Mouse (Mus musculus): ENCODE measurements around the gene Ngb.

Ngb gene

DNA sequence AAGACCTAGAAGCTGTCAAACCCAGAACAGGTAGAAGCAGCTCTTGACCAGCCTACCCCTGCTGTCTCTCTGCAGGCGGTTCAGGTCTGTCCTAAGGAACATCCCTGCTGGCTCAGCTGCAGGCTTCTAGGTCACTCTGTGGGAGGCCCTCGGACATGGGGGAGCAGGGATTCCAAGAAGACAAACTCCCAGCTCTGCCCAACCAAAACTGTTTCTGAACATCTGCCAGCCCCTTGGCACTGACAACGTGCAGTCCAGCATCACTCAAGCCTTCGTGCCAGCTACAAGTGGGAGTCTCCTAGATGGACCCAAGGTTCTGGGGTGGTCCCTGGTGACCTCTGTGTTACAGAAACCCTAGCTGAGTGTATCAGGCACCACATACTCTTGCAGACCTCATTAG, 9.1 kb downstream of the Ngb start:
- DNase-seq (ENCODE audit: low read depth, low spot score), result no peak

GRCm38 (mm10) chr12:87091916-87092315, 10.4 kb downstream of the Ngb start:
- DNase-seq (ENCODE audit: low read depth, low spot score), result no peak

DNA sequence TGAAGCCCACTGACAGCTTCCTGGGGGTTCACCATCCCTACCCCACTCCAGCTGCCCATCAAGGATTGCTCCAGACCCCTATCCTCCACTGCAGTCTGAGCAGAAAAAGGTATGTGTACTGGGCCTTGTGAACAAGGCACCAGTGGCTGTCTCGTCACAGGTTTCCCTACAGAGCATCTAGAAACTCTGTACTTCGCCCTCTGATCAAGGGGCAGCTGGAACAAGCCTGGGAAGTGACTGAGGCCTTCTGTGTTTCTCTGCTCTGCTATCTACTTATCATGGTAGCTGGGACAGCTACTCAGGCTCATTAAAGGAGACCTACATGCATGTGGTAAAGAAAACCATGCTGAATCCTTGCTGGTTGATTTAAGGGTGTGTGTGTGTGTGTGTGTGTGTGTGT, 12.6 kb downstream of the Ngb start:
- DNase-seq (ENCODE audit: low read depth, low spot score), result no peak

- no peak for DNase-seq (ENCODE audit: low read depth, low spot score)
Measured at GRCm38 (mm10) chr12:87089255-87089654, 13.1 kb downstream of the Ngb start.

DNA sequence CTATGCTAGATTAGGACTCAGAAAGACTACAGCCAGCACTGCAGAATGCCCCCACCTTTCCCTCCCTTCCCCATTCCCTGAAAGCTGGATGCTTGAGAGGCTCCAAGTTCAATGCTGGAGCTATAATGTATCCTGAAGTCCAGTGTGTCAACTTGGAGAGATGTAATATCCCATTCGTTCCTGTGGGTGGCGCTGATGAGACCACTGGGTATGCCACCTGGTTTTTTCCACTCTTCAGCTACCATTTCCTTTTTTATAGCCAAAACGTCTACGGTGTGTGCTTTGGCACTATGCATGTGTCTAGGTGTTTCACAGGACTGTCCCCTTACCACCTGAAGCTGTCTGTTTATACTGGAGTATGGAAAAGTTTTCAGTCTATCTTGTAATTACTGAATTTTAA, 14.0 kb downstream of the Ngb start:
- DNase-seq (ENCODE audit: low read depth, low spot score), result peak; percentile 75

GRCm38 (mm10) chr12:87087236-87087635, 15.1 kb downstream of the Ngb start:
- DNase-seq (ENCODE audit: low read depth, low spot score), result peak; percentile 51

DNA sequence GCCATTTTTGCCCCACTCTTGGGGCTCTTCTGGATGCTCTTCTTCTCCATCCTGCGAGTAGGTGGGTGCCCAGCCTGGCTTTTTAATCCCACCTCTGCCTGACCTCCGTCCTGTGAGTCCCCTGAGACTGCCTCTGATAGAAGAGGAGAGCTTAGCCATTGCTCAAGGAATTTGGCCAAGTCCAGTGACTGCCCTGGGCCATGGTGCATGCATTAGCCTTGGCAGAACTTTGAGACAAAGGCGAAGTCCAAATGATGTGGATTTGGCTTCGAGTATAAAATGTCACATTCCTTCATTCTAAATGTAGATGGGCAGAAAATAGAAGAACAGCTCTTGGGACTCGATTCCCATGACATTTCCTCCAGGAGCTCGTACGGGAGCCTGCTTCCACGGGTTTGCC, 19.5 kb downstream of the Ngb start:
- DNase-seq (ENCODE audit: low read depth, low spot score), result no peak

DNA sequence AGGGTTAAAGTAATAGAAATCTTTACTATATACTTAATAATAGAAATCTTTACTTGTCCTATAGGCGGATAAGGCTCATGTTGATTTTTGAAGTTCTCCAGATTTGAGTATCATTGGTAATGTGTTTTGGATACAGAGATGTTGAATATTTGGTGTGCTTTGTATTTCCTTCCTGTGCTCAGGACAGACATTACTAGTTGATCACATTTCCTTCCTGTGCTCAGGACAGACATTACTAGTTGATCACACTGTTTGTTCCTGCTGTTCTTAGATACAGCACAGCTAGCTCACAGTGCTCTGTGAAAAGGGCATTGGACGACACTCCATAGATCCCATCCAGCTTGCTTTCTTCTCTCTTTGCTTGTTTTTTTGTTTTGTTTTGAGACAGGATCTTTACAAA, 25.7 kb downstream of the Ngb start:
- peak; percentile 26 for DNase-seq (ENCODE audit: low read depth, low spot score)

DNA sequence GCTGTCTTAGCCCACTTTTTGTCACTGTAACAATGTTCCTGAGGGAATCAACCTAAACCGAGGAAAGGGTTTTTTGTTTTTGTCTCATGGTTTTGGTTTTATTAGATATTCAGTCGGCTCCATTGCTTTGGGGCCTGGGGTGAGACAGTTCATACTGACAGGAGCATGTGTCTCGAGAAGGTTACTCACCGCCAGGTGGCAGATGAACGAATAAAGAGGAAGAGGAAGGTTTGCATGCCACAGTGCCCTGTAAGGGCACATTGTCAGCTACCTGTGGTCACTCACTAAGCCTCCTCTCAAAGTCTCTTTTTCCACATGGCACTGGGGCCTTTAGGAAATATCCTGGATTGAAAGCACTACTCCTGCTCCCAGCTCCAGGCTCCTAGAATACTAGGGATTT, 31.8 kb downstream of the Ngb start:
- no peak for DNase-seq (ENCODE audit: low read depth, low spot score)

DNA sequence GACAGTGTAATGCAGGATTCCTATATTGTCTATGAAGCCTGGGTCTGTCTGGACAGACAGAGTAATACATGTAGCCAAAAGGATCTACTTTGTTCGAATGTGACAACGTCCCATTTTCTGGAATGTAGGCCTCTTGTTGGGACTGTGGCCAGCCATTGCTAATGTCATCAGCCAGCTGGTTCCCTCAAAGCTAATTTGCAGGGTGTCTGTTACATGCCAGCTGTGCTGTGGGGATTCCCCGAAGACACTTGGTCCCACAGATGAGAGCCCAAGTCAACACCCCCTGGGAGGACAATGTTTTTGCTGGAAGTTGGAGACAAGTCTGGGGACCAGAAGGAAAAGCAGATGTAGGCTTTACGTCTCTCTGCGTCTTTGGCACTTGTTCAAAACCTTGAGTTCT, 35.9 kb downstream of the Ngb start:
- DNase-seq (ENCODE audit: low read depth, low spot score), result no peak

DNA sequence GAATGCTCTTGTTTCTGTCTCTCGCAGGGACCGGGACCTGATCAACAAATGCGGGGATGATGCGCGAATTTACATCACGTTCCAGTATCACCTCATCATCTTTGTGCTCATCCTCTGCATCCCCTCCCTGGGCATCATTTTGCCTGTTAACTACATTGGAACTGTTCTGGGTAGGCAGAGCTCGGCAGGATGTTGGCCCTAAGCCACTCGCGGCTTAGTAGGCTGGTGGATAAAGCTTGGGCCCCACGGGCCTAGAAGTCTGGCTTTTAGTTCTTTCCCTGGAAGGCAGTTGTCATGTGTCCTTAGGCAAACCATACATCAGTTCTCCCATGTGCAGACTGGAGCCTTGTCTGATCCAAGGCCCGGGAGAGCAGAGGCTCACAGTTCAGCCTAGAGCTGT, 36.9 kb downstream of the Ngb start:
- DNase-seq (ENCODE audit: low read depth, low spot score), result no peak

DNA sequence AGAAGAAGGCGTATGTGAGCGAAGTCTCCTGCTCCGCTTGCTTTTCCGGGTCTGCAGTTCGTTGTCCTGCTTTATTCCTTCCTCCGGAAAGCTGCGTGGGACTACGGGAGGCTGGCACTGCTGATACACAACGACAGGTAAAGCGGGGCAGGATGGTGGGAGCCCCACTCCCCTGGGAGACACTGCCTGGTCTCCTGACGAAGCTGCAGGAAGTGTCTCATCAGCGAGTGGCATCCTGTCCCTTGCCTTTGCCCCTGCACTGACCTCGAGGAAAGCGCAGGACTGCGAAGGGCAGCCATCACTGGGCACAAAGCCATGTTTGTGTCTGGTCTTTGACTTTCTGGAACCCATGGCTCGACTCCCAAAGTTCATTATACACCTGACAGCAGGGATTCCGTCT, 45.3 kb downstream of the Ngb start:
- DNase-seq (ENCODE audit: low read depth, low spot score), result no peak

DNA sequence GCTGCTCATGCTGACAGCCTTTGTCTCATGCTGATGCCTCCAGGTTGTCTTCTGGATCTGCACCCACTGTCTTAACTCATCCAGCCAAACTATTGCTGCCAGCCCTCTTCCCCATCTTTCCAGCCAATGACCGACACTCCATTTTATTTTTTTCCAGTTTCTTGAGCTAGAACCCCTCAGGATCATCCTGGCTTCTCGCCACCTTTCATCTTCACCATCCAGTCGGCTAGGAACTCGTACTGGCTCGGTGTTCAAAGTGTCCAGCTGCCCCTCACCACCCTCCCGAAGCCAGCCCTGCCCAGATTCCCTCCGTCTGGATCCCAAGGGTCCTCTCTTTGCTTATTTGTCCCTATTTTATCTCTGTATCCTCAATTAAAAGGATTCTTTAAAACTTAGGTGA, 47.5 kb downstream of the Ngb start:
- no peak for DNase-seq (ENCODE audit: low read depth, low spot score)

DNA sequence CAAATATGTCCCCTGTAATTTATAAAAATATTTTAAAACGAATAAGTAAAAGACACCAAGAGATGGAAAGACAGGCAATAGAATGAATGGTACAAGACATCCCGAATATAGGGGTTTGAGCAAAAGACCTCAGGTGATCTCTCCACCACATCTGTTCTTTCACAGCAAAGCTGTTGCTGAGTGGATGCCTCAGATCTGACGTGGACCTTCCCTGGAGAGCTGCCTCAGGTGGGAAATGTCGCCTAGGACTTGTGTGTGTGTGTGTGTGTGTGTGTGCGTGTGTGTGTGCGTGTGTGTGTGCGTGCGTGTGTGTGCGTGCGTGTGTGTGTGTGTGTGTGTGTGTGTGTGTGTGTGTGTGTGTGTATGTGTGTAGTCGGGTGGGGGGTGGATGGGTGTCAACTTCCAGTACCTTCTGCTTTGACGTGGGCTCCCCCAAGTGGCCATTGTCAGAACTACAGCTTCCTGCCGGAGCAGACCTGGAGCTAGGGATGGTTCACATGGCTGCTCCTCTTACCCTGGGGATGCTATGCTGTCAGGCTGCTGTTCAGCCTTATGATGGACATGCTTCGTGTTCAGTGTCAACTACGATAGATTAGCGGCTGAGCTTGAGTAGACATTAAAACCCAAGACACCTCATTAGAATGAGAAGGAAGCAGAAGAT, 49.5 kb downstream of the Ngb start:
- peak; percentile 71 for DNase-seq (ENCODE audit: low read depth, low spot score)

DNA sequence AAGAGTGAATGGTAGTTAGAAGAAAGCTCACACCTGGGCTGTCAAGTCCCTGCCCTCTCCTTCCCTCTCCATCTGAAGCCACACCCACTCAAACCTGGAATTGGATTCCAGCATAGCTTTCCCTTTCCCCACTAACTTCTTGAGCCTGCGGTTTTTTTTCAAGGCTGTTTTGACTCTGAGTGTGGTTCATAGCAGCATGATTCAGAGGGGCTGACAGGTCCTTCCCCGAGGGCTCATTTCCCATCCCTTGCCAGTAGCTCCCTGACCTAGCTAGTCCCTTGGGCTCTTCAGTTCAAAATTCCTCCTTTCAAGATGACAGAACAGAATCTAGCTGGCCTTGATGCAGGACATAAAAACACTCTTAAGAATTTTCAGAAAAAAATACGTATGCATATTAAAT, 54.8 kb downstream of the Ngb start:
- no peak for DNase-seq (ENCODE audit: low read depth, low spot score)

Data from ZHBTc4 (cell line).